In genomic region chr13:24327201-24327600, GRCm38 (mm10) we compare ENCODE assay signal across 21 mouse cellular contexts. TPM values are rescaled to one million over a fixed set of nuclear protein-coding genes. Genes with fewer than 3 reads are reported as not detected.
DNase-seq lines count a peak whose midpoint lies in the region; ATAC-seq and TF ChIP-seq lines count a peak whose summit lies in the region.
"Had no signal": no experiment of that assay in that cellular context is flagged by ENCODE, and none has a peak within 500 bp of the region (broad histone marks: within the 10 kb centered on the region; RNA-seq: fewer than 3 reads in every experiment).

Cmah (plus strand) TSS chr13:24327404.

- H3K79me2 ChIP-seq in liver, adult 2 months (ENCODE audit: control insufficient read depth, insufficient read depth, low read length) = peaks cover 27% of the 10 kb centered on the region

- H3K27me3 ChIP-seq in liver, adult 2 months (ENCODE audit: control insufficient read depth, insufficient read depth, low read length) = no peaks in the 10 kb centered on the region
- no peaks in the 10 kb centered on the region for H3K27me3 ChIP-seq in liver, embryonic 11.5 days (replicated peaks; ENCODE audit: control insufficient read depth, insufficient read depth, low read length)
- H3K27me3 ChIP-seq: embryonic facial prominence, embryonic 13.5 days; hindbrain, embryonic 15.5 days; liver, embryonic 13.5 days; stomach, embryonic 15.5 days had no signal

- peaks cover 41% of the 10 kb centered on the region for H3K4me1 ChIP-seq in liver, adult 2 months (ENCODE audit: control insufficient read depth, insufficient read depth, low read length)
- H3K4me1 ChIP-seq in liver, embryonic 11.5 days (replicated peaks; ENCODE audit: control insufficient read depth, insufficient read depth, low read length) = no peaks in the 10 kb centered on the region
- H3K4me1 ChIP-seq: embryonic facial prominence, embryonic 13.5 days; heart, embryonic 13.5 days; hindbrain, embryonic 15.5 days; stomach, embryonic 15.5 days had no signal

- WGBS in liver, adult 2 months = 24% methylated on average over 5 of the region's 5 CpGs
- 78% methylated on average over 5 of the region's 5 CpGs for WGBS in liver, embryonic 11.5 days

- peak within 1 kb of the TSS; percentile 51 for H3K4me3 ChIP-seq in liver, adult 2 months (ENCODE audit: insufficient read depth, low read depth, low read length)
- H3K4me3 ChIP-seq in liver, embryonic 11.5 days (ENCODE audit: low read depth, low read length) = no peak within 1 kb of the TSS
- H3K4me3 ChIP-seq: embryonic facial prominence, embryonic 13.5 days; gastrocnemius, adult 2 months; heart, embryonic 13.5 days; hindbrain, embryonic 15.5 days; liver, embryonic 13.5 days; stomach, embryonic 15.5 days had no signal

- peaks cover 41% of the 10 kb centered on the region for H3K36me3 ChIP-seq in liver, adult 2 months (ENCODE audit: control insufficient read depth, insufficient read depth, low read length)
- no peaks in the 10 kb centered on the region for H3K36me3 ChIP-seq in liver, embryonic 11.5 days (ENCODE audit: control insufficient read depth, insufficient read depth, low read length)
- H3K36me3 ChIP-seq: embryonic facial prominence, embryonic 13.5 days; heart, embryonic 13.5 days; hindbrain, embryonic 15.5 days; liver, embryonic 13.5 days; stomach, embryonic 15.5 days had no signal

- H3K9me3 ChIP-seq in liver, embryonic 11.5 days (ENCODE audit: control insufficient read depth, low read length) = no peaks in the 10 kb centered on the region
- H3K9me3 ChIP-seq: embryonic facial prominence, embryonic 13.5 days; heart, embryonic 13.5 days; hindbrain, embryonic 15.5 days; liver, embryonic 13.5 days; stomach, embryonic 15.5 days had no signal

- H3K4me2 ChIP-seq in liver, embryonic 11.5 days = no peak within 1 kb of the TSS
- H3K4me2 ChIP-seq: embryonic facial prominence, embryonic 13.5 days; heart, embryonic 13.5 days; hindbrain, embryonic 15.5 days; liver, embryonic 13.5 days; midbrain, embryonic 11.5 days; stomach, embryonic 15.5 days had no signal

- peak; percentile 96 for DNase-seq in liver, adult 2 months (ENCODE audit: extremely low read depth, low read depth, low spot score)
- no peak for DNase-seq in liver, embryonic 11.5 days (ENCODE audit: low spot score)
- DNase-seq in kidney, adult 8-10 months = peak; percentile 71 to 76
- DNase-seq in kidney, postnatal 25 days = peak; percentile 62 to 80
- no peak for DNase-seq in urinary bladder, postnatal 25 days (ENCODE audit: low spot score)
- no peak for DNase-seq in cerebellum, postnatal 14 days
- DNase-seq in spleen, postnatal 36 days (ENCODE audit: low spot score in 2 of 2) = no peak
- DNase-seq: adrenal gland, adult 2 months; cerebellum, adult 9-10 months; forebrain, postnatal 0 days; gastrocnemius, adult 2 months; left cerebral cortex, postnatal 4 days; liver, embryonic 13.5 days; thymus, adult 18-20 months had no signal

- peak within 1 kb of the TSS; percentile 96 for H3K9ac ChIP-seq in liver, adult 2 months (ENCODE audit: low read depth, low read length)
- H3K9ac ChIP-seq in liver, embryonic 11.5 days (ENCODE audit: low read depth, low read length) = no peak within 1 kb of the TSS
- H3K9ac ChIP-seq: embryonic facial prominence, embryonic 13.5 days; forebrain, postnatal 0 days; heart, embryonic 13.5 days; hindbrain, embryonic 15.5 days; liver, embryonic 13.5 days; stomach, embryonic 15.5 days had no signal

- TF ChIP-seq POLR2A in liver, adult 2 months (IDR thresholded peaks at IDR 0.05; ENCODE audit: extremely low read depth, insufficient read depth, low read length) = no peak

- peak within 1 kb of the TSS; percentile 94 for H3K27ac ChIP-seq in liver, adult 2 months (replicated peaks; ENCODE audit: insufficient read depth, low read depth, low read length)
- no peak within 1 kb of the TSS for H3K27ac ChIP-seq in liver, embryonic 11.5 days (ENCODE audit: low read depth, low read length)
- H3K27ac ChIP-seq: embryonic facial prominence, embryonic 13.5 days; gastrocnemius, adult 2 months; heart, embryonic 13.5 days; hindbrain, embryonic 15.5 days; liver, embryonic 13.5 days; stomach, embryonic 15.5 days had no signal

- no peak for TF ChIP-seq CTCF in liver, adult 2 months (IDR thresholded peaks at IDR 0.05; ENCODE audit: low read depth, low read length)

- ATAC-seq in liver, embryonic 11.5 days (replicated peaks; ENCODE audit: low FRiP score) = no peak
- no peak for ATAC-seq in activated CD4-positive, CD25-positive, alpha-beta regulatory T cell, adult 4 months
- ATAC-seq: forebrain, postnatal 0 days; intestine, embryonic 16.5 days had no signal

RNA-seq across cellular contexts. Expression of gene Cmah, which starts in this region (rescaled TPM):
- 35.2 and 49.3 TPM in 2 replicates for total RNA-seq in liver, adult 2 months (2014; rRNA removed)
- polyA plus RNA-seq in liver, adult 2 months (2012; rRNA removed) = 11.8 and 12.6 TPM in 2 replicates
- 3.2 and 4.3 TPM in 2 replicates for polyA plus RNA-seq in liver, embryonic 11.5 days (2014; fragmentation: Nextera tagmentation; extraction: Ambion mirVana)
- 10 to 100 TPM; 44.0 to 44.5 TPM for polyA plus RNA-seq in activated CD4-positive, CD25-positive, alpha-beta regulatory T cell, adult 4 months (2017; shearing (Covaris generic))
- total RNA-seq: forebrain, postnatal 0 days had no signal

Comparison
In these comparisons a context has a peak if more than half of its experiments do, and no peak if none do; other contexts are left out.
1. DNase-seq: peak in liver, adult 2 months (single experiment), kidney, adult 8-10 months (2 of 2) and kidney, postnatal 25 days (2 of 2); none in liver, embryonic 11.5 days (single experiment), urinary bladder, postnatal 25 days (single experiment), cerebellum, postnatal 14 days (0 of 2) and spleen, postnatal 36 days (0 of 2).